Mouse (Mus musculus): Measurements from ENCODE around the gene Pex16.
A peak's percentile ranks its signal among the peaks of the same experiment; 100 is the strongest.

The Pex16 gene

DNA sequence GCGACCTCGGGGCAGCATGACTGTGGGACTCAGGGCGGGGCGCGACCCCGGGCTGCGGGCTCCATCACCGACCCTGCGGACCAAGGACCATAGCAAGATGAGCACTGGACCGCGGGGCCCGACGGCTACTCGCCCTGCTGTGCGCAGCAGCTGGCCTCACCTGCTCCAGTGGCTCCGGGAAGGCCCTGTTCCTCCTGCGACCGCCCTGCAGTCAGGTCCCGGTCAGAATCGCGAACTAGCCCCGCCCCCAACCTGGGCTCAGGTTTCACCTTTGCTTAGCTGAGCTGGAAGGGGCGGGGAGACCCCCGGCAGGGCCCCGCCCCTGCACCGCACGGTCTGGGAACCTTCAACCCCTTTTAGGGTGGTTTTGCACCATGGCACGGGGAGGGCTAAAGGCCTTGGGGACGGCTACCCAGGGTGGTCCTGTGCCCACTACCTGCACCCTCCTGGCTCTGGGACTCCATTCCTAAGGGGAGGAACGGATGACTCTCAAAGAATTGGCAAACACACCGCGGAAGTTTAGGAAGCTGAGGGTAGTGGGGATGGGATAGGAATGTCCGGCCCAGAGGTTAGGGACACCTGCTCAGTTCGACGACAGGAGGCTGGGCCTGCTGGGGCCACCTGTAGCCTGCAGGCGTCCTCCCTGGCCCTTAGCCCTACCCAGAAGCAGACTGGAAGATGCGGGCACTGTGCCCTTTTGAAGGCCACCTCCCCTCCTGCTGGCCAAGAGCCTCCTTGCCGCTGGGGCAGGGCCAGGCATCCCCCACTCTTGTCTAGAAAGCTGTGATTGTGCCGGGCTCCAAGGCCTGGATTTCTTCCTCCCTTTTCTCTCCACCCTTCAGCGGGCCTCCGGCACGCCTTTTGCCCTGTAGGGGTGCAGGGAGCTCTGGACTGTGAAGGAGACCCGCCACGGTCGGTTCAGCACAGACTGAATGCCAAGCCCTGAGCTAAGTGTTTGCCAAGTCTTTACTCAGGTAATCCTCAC is 3.4 kb upstream of the Pex16 start:
- peak; percentile 38 for DNase-seq (ENCODE audit: low read depth)

DNA sequence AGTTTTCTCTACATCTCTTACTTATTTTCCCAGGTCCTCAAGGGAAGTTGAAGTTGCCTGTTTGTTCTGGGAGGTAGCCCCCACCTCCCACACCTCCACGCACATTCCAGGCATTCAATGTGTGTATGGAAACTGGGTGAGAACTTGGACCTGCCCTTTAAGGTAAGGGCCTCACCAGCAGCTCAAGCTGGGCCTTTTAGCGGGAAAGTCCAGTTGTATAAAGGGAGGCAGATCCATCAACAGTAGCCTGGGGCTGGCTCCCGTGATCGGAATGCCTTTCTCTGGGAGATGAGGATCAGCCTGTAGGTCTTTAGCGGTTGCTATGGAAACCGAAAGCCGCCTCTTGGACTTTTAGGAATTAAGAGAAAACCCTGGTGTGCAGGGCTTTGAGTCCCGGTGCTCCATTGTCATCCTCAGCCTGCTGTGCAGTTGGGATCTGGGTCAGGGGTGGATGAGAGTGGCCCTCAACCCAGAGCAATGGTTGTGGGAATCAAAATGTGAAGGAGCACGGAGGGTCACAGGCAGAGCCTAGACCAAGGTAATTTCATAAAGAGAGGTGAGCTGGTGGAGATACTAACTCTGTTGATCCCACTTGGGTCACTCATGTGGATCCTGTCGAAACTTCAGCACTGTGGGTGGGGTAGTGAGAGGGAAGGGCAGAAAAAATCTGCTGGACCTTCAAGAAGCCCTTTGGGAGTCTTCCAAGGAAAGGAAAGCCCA is 2.3 kb upstream of the Pex16 start:
- no peak for DNase-seq (ENCODE audit: low read depth)

DNA sequence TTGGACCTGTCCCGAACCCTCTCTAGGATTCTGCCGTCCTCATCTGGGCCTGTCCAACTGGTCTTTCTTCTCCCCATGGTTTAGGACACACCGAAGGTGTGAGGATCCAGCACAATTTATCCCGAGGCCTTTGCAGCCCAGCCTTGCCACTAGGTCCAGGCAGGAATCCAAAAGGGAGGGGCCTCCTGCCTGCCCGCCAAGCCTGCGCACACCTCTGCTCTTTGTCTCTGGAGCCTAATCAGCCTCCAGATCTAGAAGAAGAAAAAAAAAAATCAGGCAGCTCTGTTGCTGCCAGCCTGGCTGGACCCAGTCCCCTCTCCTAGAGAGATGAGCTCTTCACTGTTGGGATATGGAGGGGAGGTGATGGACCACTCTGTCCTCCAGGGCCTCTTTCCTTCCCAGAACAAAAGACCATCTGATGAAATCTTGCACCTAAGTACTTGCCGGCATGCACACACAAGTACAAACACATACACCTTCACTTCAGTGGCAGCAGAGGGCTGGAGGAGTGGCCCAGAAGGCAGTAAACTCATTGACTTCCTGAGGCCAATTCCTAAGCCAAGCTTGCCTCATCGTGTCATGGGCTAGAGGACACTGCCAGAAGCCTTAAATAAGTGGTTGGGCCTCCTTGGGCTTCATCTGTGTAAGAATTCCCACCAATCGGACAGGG is 1.6 kb upstream of the Pex16 start:
- no peak for DNase-seq (ENCODE audit: low read depth)

DNA sequence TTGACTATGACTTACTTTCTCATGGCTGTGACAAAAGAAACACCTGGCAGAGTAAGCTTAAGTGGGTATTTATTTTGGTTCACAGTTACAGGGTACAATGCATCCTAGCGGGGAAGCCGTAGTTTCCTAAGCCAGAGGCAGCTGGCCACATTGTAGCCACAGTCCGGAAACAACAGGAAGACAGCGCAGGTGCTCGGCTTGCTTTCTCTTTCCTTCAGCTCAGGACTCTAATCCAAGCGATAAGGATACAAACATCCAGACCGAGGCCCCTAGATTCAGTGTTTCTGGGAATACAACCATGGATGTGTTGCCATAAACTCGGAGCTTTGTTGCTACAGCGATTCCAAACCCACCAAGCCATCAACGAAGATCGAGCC is 1.1 kb upstream of the Pex16 start:
- DNase-seq (ENCODE audit: low read depth): peak; percentile 39

DNA sequence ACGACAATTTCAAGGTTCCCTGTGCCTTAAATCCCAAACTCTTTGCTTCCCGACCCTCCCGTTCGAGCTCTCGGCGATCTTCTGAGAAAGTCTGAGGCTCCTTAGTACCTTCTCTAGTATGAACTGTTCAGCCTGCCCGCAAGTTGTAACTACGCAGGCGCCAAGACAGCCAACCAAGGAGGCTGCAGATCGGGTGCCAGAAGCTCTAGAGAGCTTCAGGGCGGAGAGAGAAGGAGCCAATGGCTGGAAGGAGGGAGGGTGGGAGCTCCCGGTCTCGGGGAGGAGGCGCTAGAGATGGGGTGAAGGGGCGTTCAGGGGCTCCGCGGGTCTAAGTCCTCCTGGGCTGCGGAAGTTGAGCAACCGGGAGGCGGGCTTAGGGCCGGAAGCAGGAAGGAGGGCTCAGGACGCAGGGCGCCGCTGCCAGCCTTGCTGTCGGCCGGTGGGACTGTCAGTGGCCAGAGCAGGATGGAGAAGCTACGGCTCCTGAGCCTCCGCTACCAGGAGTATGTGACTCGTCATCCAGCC is 685 bp downstream of the Pex16 start:
- peak; percentile 96 for DNase-seq (ENCODE audit: low read depth)

DNA sequence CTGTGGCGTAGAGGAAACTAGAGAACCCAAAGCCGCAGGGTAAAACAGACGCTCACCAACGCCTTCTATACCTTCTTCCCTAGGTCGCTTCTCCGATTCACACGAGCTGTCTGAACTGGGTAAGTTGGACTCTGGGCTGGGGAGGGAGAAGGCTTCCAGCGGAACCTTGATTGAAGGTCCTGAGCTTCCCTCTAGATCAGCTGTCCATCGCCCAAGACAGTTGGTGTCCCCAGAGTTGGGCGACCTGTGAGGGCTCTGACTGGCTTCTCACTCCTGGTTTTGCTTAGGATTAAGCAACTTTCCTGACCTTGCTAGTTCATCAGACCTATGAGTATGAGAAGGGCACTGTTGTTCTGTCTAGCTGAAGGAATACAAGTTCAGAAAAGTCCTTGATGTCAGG is 1.3 kb downstream of the Pex16 start:
- DNase-seq (ENCODE audit: low read depth): peak; percentile 35

DNA sequence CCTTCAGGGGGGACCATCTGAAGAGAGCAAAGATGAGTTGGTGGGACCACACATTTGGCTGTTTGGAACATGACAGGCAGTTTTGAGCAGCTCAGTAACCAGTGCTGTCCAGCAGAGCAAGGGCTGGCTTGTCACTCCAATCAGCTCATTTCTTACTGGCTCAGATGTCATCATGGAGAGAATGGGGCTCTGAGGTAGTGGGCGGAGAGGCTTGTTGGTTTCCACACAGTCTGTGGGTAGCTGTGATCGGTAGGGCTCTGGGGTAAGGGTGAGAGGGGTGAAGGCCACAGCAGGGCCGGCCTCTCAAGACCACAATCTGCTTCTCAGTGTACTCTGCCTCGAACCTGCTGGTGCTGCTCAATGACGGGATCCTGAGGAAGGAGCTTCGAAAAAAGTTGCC is 1.8 kb downstream of the Pex16 start:
- DNase-seq (ENCODE audit: low read depth): no peak

DNA sequence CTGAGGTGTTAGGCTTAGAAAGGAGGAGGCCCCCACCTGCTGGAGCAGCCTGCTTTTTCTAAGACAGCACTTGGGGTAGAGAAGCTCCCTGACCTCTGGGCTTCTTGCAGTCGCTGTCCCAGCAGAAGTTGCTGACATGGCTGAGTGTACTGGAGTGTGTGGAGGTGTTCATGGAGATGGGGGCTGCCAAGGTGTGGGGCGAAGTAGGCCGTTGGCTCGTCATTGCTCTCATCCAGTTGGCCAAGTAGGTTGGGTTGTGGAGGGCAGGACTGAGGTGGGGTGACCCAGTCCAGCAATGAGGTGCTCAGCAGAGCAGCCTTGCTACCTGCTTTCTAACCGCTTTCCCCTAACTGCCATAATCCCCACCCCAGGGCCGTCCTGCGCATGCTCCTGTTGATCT is 2.8 kb downstream of the Pex16 start:
- no peak for DNase-seq (ENCODE audit: low read depth)

DNA sequence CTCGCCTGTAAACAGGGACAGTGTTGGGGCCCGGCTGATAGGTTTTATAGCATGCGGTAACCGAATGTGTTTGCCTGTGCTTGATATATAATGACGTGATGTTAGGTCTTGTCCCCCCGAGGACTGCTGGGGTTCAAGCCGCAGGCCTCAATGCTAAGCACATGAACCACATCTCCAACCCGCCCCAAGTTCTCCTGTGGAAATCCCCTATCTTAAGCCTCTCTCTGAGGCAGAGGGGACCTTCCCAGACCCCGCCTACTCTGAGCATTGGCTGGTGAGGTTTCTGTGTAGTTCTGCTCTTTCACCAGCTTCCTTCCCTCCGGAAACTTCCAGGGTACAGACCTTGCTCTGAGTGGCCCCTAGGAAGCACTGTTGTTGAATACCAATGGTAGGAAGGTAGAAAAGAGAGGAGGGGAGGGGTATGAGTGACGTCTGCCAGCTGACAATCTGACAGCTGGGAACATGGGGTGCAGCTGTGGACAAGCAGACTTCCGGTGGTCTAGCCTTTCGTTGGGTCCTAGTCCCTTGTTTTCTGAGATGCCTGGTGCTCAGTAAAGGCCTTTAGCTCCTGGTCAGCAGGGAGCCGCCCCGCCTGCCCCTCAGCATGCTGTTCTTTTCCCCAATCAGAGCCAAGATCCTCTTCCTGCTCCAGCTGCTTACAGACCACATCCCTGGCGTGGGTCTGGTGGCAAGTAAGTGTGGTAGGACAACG is 5.5 kb downstream of the Pex16 start:
- DNase-seq (ENCODE audit: low read depth): no peak

DNA sequence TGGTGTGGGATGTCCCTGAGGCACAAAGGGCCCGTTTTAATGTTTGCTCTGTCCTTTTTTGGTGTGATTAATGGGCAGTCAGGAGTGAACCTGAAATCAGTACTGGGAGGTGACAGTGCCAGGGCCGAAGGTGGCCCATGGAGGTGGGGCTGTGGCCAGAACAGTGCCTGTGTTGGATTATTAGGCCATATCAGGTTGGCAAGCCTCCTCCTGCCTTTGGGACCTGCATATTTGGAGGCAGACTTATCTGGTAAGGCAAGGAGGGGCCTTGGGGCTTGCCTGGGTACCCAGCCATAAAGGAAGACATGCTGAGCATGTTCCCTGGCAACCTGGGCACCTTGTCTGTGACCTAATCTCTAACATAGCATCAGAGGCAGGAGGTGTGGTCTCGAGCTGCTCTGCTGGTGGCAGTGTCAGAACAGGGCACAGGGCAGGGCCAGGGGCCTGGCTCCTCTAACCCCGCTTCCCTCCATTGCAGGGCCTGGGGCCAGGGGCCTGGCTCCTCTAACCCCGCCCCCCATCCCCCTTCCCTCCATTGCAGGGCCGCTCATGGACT is 6.1 kb downstream of the Pex16 start:
- no peak for DNase-seq (ENCODE audit: low read depth)

DNA sequence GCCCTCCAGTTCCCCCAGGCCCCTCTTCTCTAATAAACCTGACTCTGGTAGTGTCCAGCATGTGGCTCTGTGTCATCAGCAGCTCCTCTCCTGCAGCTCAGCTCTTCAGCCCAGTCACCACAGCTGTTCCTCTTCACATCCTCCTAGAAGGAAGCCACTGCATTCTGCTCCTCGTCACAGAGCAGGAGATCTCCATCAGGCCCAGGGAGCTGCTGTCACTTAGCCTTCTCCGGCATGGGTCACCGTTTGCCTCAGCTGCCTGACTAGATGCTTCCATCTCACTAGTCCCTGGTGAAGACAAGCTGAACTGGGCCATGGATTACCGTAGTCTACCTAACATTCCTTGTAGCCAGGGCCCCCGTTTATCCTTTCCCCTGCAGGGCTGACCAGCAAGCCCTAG is 6.7 kb downstream of the Pex16 start:
- no peak for DNase-seq (ENCODE audit: low read depth)

DNA sequence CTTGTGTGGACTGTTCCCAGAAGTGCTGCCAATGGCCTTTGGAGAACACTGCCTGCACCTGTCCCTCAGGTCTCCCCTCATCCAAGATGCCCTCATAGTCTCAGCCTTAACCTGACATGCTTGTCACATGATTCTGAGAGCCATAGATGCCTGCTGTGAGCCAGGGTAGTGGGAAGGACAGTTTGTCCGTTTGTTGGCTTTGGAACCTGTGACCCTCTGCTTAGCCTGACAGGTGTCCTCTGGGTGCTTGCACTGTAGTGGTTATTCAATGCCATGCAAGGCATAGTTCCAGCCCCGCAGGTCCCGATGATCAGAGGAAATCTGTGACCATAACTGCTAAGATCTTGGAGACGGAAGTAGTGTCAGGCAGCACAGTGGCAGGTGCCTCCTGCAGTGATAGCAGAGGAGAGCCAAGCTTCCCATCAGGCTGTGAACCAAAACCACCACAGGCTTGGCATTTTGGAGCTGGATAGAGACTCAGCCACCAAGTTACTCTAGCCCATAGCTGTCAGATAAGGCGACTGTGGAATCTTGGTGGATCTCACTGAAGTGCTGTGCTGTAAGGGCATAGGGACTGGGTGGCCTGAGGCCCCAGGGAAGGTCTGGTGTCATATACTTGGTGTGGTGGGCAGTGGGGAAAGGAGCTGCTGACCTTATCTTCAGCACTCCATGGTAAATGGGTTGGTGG is 7.6 kb downstream of the Pex16 start, which contains the start of gene 1700029I15Rik:
Gene 1700029I15Rik (plus strand): TSS at position 638 of the 688 bp plus-strand sequence.
- no peak for DNase-seq (ENCODE audit: low read depth)

DNA sequence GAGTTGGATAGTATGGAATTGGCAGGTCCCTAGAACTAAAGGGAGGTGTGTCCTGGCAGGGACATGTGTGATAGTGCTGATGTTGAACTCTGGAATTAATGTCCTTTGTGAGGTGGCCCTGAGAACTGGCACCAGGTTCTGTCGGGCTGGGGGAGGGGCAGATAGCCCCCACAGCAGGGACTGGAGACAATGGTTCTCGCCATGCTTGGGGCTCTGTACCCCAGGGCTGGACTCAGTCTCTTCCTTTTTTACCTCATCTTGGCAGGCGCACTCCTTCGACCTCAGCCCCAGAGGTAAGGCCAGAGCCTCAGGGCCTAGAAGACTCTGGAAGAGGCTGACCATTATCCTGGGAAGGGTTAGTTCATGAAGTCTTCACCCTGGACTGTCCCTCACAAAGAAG is 8.3 kb downstream of the Pex16 start:
- no peak for DNase-seq (ENCODE audit: low read depth)

DNA sequence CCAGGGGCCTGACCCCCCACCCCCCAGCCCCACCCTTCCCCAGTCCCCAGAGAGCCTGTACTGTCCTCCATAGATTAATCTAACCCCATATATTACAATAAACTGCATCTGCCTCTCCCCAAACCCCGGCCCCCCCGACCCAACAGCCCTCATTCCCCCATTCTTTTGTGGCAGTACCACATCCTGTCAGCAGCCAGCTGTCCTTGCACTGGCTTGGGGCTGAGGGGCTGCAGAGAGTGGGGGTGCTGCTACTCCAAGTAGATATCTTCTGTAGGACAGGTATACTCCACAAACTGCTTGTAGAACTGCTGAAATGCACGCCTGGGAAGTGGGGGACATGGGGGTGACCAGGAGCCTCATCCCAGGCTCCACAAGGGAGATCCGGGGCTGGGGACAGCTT is 9.6 kb downstream of the Pex16 start:
- no peak for DNase-seq (ENCODE audit: low read depth)

DNA sequence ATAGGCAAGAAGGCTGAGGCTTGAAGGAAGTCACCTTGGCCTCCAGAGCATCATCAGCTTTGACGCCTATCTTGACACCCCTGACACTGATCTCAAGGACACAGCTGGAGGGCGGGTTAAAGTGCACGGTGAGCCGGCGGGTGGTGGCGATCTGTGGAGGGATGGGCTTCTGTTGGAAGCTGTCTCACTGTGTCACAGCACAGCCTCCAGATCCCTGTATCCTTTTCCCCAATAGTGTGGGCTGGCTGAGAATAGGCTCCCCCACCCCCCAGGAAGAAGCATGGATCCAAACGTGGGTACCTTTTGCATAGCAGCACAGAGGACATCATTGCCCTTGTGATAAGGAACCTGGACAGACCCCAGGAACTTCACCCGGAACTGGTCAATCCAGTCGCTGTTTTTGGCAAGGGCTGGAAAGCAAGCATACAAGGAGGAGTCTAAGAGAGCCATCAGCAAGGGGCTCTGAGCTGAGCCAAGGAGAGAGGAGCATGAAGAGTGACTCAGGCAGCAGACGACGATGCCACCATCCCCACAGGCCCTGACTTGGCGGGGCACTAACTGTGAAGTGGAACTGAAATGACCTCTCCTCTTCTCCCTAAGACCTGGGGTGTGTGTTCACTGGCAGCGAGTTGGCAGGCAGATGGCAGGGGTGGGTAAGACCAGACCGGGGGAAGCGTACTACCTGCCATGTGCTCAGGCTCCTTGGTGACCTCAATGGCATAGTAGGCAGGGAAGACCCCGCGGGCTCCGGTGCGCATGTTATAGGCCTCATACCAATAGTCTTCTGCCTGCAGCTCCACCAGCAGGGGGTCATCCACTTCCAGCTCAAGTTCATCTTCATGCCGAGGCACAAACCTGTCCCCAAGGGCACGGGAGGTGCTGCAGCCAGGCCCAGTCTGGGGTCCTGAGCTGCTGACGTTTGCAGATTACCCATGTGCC is 10.9 kb downstream of the Pex16 start:
- DNase-seq (ENCODE audit: low read depth): no peak

DNA sequence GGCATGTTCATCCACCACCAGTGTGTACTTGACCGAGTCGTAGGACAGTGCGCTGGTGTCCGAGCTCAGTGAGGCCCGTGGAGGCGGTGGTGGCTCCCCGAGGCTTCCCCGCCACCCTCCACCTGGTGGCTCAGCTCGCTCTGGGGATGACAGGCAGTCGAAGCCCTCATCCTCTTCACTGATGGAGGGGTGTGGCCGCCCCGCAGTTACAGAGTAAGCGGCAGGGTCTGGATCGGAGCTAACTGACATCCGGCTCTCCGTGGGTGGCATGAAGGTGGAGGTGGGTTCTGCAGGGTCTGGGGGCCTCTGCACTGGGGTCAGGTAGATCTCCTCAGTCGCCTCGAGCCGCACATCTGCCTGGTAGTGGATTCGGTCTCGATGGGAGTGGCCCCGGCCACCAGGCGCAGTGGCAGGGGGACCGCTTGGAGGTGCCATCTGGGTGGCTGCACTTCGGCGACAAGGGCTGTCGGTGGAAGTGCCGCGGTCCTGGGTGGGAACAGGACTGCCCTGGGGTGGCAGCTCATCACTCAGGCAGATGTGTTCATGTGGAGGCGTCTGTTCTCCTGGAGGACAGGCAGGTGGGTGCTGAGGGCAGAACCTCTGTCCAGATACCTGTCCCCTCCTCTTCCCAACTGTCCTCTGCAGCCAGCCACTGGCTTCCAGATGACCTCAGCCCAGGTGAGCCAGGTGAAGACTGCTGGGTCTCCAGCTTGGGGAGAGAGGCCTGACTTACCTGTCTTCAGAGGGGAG is 12.5 kb downstream of the Pex16 start:
- no peak for DNase-seq (ENCODE audit: low read depth)

DNA sequence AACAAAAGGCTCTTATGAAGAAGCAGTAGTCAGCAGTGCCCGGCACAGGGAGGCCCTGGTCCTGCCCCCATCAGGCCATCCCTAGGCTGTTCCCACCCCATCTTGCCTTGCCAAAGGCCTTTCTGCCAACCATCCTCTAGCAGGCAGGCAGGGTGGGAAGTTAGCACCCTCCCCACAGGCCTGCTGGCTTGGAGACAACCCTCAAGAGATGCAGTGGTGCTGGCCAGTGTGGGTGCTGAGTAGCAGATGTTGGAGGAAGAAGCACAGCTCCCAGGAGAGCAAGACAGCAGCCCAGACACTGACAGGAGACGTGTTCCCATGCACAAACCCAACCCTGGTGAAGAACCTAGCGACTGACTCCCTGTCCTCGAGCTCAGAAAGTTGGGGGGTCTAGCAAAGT is 13.2 kb downstream of the Pex16 start:
- DNase-seq (ENCODE audit: low read depth): no peak

DNA sequence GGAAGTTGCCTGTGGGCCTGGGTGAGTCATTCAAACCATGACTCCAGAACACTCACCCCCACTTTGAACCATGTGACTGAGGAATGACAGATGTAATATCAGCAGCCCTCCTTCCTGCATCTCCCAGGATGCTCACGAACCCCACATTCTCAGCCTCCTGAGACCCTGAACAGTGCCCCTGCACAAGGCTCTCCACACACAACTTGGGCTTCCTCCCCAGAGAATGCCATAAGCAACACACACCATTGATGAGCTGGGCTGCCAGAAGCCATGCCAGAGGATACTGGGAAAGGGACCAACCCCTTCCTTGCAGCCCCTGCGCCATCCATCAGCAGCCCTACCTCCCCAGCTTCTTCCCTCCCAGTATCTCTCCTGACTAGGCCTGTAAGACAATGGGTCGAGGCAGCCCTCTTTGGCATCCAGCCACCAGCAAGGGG is 13.6 kb downstream of the Pex16 start:
- no peak for DNase-seq (ENCODE audit: low read depth)
